ENCODE assay signal across 12 mouse cellular contexts in genomic region chr2:73721821-73722220, GRCm38 (mm10). TPM values are rescaled to one million over a fixed set of nuclear protein-coding genes. Genes with fewer than 3 reads are reported as not detected.
DNase-seq lines count a peak whose midpoint lies in the region; TF ChIP-seq lines count a peak whose summit lies in the region.
"Had no signal": no experiment of that assay in that cellular context is flagged by ENCODE, and none has a peak within 500 bp of the region (broad histone marks: within the 10 kb centered on the region; RNA-seq: fewer than 3 reads in every experiment).

No protein-coding gene starts in this region.

- no peak overlapping the region for H3ac ChIP-seq in C2C12 (ENCODE audit: control insufficient read depth, insufficient read length, low read depth)

- TF ChIP-seq CTCF in C2C12 (IDR thresholded peaks at IDR 0.05; ENCODE audit: control insufficient read depth, insufficient read depth, insufficient read length): no peak

- no peaks in the 10 kb centered on the region for H3K79me3 ChIP-seq in C2C12 (ENCODE audit: low read depth)

- H3K27me3 ChIP-seq in C2C12 (ENCODE audit: control insufficient read depth, insufficient read depth, insufficient read length): no peaks in the 10 kb centered on the region
- H3K27me3 ChIP-seq: CH12.LX; embryonic facial prominence, embryonic 12.5 days; liver, embryonic 15.5 days had no signal

- no peaks in the 10 kb centered on the region for H3K36me3 ChIP-seq in C2C12 (ENCODE audit: control insufficient read depth, insufficient read depth)
- H3K36me3 ChIP-seq: embryonic facial prominence, embryonic 12.5 days; liver, embryonic 15.5 days had no signal

- no peak overlapping the region for H3K4me3 ChIP-seq in C2C12 (ENCODE audit: insufficient read depth, poor library complexity, severe bottlenecking)
- H3K4me3 ChIP-seq: embryonic facial prominence, embryonic 12.5 days; liver, embryonic 15.5 days had no signal

- H3K79me2 ChIP-seq in C2C12 (ENCODE audit: control insufficient read depth, insufficient read depth): no peaks in the 10 kb centered on the region

- peak; percentile 27 for DNase-seq in gastrocnemius, postnatal 25 days
- no peak for DNase-seq in gastrocnemius, postnatal 10 days
- peak; percentile 74 for DNase-seq in heart, adult 8-10 months (ENCODE audit: low spot score)
- DNase-seq in kidney, postnatal 14 days: peak; percentile 73
- DNase-seq in right cerebral cortex, postnatal 25 days: no peak
- no peak for DNase-seq in spleen, adult 18-20 months
- no peak for DNase-seq in urinary bladder, postnatal 10 days (ENCODE audit: low spot score)
- DNase-seq: adrenal gland, adult 2 months had no signal

TF ChIP-seq in C2C12, 6 proteins besides CTCF, POLR2A, EP300 and RAD21:
- TF ChIP-seq MYOD1 (IDR thresholded peaks at IDR 0.05; ENCODE audit: control insufficient read depth, insufficient read length, low read depth): peak; percentile 46
- TF ChIP-seq USF1 (IDR thresholded peaks at IDR 0.05; ENCODE audit: low read depth): no peak
TF ChIP-seq in C2C12: peak in this region for 1.

RNA-seq across cellular contexts. Expression of gene Chn1, which starts 53.3 kb away (rescaled TPM):
- total RNA-seq in gastrocnemius, postnatal 25 days (2021): 1 to 10 TPM; 3.5 to 5.7 TPM
- total RNA-seq in gastrocnemius, postnatal 10 days (2021): 10 to 100 TPM; 16.4 to 21.6 TPM
- 20.0 TPM for polyA plus RNA-seq in C2C12 (2012; fragmentation: generic; extraction: Trizol)
- total RNA-seq in heart, adult 8-10 months (2022): 10 to 100 TPM; 35.8 to 43.6 (median 36.3) TPM

Comparison
In these comparisons a context has a peak if more than half of its experiments do, and no peak if none do; other contexts are left out.
1. DNase-seq: peak in gastrocnemius, postnatal 25 days (single experiment), heart, adult 8-10 months (single experiment) and kidney, postnatal 14 days (single experiment); none in gastrocnemius, postnatal 10 days (single experiment), right cerebral cortex, postnatal 25 days (single experiment), spleen, adult 18-20 months (0 of 2) and urinary bladder, postnatal 10 days (single experiment).